Mouse (Mus musculus): Measurements from ENCODE around the gene Gm765. TPM values are rescaled to one million over a fixed set of nuclear protein-coding genes. Genes with fewer than 3 reads are reported as not detected.

The Gm765 gene
- polyA plus RNA-seq, 1 experiment from 2014 or later, result not detected

GRCm38 (mm10) chr6:98208051-98208450 is 134.5 kb downstream of the Gm765 start:
- Histone ChIP-seq H3K27me3 (replicated peaks; ENCODE audit: insufficient read depth, low read length) (no peaks in the 10 kb centered on the region), H3K27ac (ENCODE audit: low read length) (no peak overlapping the region), H3K4me1 (ENCODE audit: insufficient read depth, low read depth, low read length) (no peaks in the 10 kb centered on the region), H3K4me2 (replicated peaks; ENCODE audit: low read depth, low read length) (no peak overlapping the region), H3K4me3 (ENCODE audit: low read depth, low read length) (no peak overlapping the region), H3K9ac (replicated peaks; ENCODE audit: low read depth) (no peak overlapping the region), H3K36me3 (ENCODE audit: insufficient read depth, low read length) (no peaks in the 10 kb centered on the region), H3K9me3 (ENCODE audit: low read length) (no peaks in the 10 kb centered on the region)
- TF ChIP-seq CTCF (IDR thresholded peaks at IDR 0.05) (no peak), EP300 (IDR thresholded peaks at IDR 0.05) (no peak)
- no peak for ATAC-seq
- 75% methylated on average over 8 of the region's 8 CpGs for WGBS
- no peak for DNase-seq (ENCODE audit: low spot score)

GRCm38 (mm10) chr6:98198706-98199105 is 143.8 kb downstream of the Gm765 start:
- H3K27me3 ChIP-seq (replicated peaks; ENCODE audit: insufficient read depth, low read length), result no peaks in the 10 kb centered on the region
- ATAC-seq (no peak), DNase-seq (ENCODE audit: low spot score) (no peak)
- TF ChIP-seq EP300 (IDR thresholded peaks at IDR 0.05) (no peak), CTCF (IDR thresholded peaks at IDR 0.05) (no peak)
- no peaks in the 10 kb centered on the region for H3K9me3 ChIP-seq (ENCODE audit: low read length)
- WGBS, result 80% methylated on average over 2 of the region's 2 CpGs
- H3K36me3 ChIP-seq (ENCODE audit: insufficient read depth, low read length), result no peaks in the 10 kb centered on the region
- no peak overlapping the region for H3K27ac ChIP-seq (ENCODE audit: low read length)
- no peak overlapping the region for H3K4me2 ChIP-seq (replicated peaks; ENCODE audit: low read depth, low read length)
- H3K9ac ChIP-seq (replicated peaks; ENCODE audit: low read depth), result no peak overlapping the region
- no peaks in the 10 kb centered on the region for H3K4me1 ChIP-seq (ENCODE audit: insufficient read depth, low read depth, low read length)
- H3K4me3 ChIP-seq (ENCODE audit: low read depth, low read length), result no peak overlapping the region

GRCm38 (mm10) chr6:98190745-98191442 is 151.7 kb downstream of the Gm765 start:
- H3K9me3 ChIP-seq (ENCODE audit: low read length), result no peaks in the 10 kb centered on the region
- no peaks in the 10 kb centered on the region for H3K4me1 ChIP-seq (ENCODE audit: insufficient read depth, low read depth, low read length)
- ATAC-seq, result no peak
- no peak overlapping the region for H3K4me3 ChIP-seq (ENCODE audit: low read depth, low read length)
- H3K36me3 ChIP-seq (ENCODE audit: insufficient read depth, low read length), result no peaks in the 10 kb centered on the region
- DNase-seq (ENCODE audit: low spot score), result peak; percentile 30
- H3K27ac ChIP-seq (ENCODE audit: low read length), result no peak overlapping the region
- TF ChIP-seq CTCF (IDR thresholded peaks at IDR 0.05), result no peak
- TF ChIP-seq EP300 (IDR thresholded peaks at IDR 0.05), result no peak
- H3K9ac ChIP-seq (replicated peaks; ENCODE audit: low read depth), result no peak overlapping the region
- H3K4me2 ChIP-seq (replicated peaks; ENCODE audit: low read depth, low read length), result no peak overlapping the region
- WGBS, result 36% methylated on average over 8 of the region's 8 CpGs
- H3K27me3 ChIP-seq (replicated peaks; ENCODE audit: insufficient read depth, low read length), result no peaks in the 10 kb centered on the region
